Mouse (Mus musculus) right cerebral cortex, adult 18-20 months (tissue): Measurements from ENCODE around the gene Gls2.
"Not testable (repeated sequence)": the region's sequence is repeated elsewhere in the genome, so short reads cannot be mapped to it uniquely, and the experiment has no call there.

ENCODE experiments used
- DNase-seq: peaks from one replicate; pipeline ENCODE4 v3.0.0; 2022; ENCODE audit warnings: mixed read lengths

The Gls2 gene

GRCm38 (mm10) chr10:128194024-128194550, at the start of gene Gls2:
Gls2 (plus strand) TSS chr10:128194457.
- DNase-seq, result peak; percentile 99

GRCm38 (mm10) chr10:128144961-128145360, 49.3 kb upstream of the Gls2 start:
- DNase-seq, result no peak

- DNase-seq, result no peak
These were observed 45.4 kb upstream of the Gls2 start for GRCm38 (mm10) chr10:128148789-128149365.

GRCm38 (mm10) chr10:128149592-128149991, 44.7 kb upstream of the Gls2 start:
- no peak for DNase-seq

GRCm38 (mm10) chr10:128150941-128151340, 43.3 kb upstream of the Gls2 start:
- no peak for DNase-seq

- no peak for DNase-seq
These were observed 40.3 kb upstream of the Gls2 start for GRCm38 (mm10) chr10:128153978-128154377.

GRCm38 (mm10) chr10:128165726-128166125, 28.5 kb upstream of the Gls2 start:
- not testable (repeated sequence) for DNase-seq

- DNase-seq, result no peak
These were observed 27.2 kb upstream of the Gls2 start for GRCm38 (mm10) chr10:128167091-128167490.

GRCm38 (mm10) chr10:128171348-128171747, 22.9 kb upstream of the Gls2 start:
- not testable (repeated sequence) for DNase-seq

GRCm38 (mm10) chr10:128175302-128175701, 19.0 kb upstream of the Gls2 start:
- no peak for DNase-seq

GRCm38 (mm10) chr10:128175996-128176755, 18.1 kb upstream of the Gls2 start:
- DNase-seq, result peak; percentile 81

- no peak for DNase-seq
These were observed 16.9 kb upstream of the Gls2 start for GRCm38 (mm10) chr10:128177316-128177715.

- DNase-seq, result no peak
These were observed 14.3 kb upstream of the Gls2 start, which contains the start of gene Rbms2 for GRCm38 (mm10) chr10:128179989-128180388. Rbms2 (minus strand) TSS chr10:128180297.

GRCm38 (mm10) chr10:128184296-128184695, 10.0 kb upstream of the Gls2 start:
- no peak for DNase-seq

GRCm38 (mm10) chr10:128185277-128185940, 8.8 kb upstream of the Gls2 start:
- DNase-seq, result no peak

- peak; percentile 58 for DNase-seq
These were observed 8.3 kb upstream of the Gls2 start for GRCm38 (mm10) chr10:128185959-128186358.

GRCm38 (mm10) chr10:128187181-128187605, 7.1 kb upstream of the Gls2 start:
- DNase-seq, result no peak

- DNase-seq, result peak; percentile 70
These were observed 5.9 kb upstream of the Gls2 start for GRCm38 (mm10) chr10:128188242-128188877.

GRCm38 (mm10) chr10:128191472-128191871, 2.8 kb upstream of the Gls2 start:
- no peak for DNase-seq

- not testable (repeated sequence) for DNase-seq
These were observed 2.1 kb upstream of the Gls2 start for GRCm38 (mm10) chr10:128192030-128192766.

GRCm38 (mm10) chr10:128193113-128193512, 1.1 kb upstream of the Gls2 start:
- DNase-seq, result no peak
